Mouse (Mus musculus): Measurements from ENCODE around the gene Celf1.

- TF ChIP-seq CTCF (IDR thresholded peaks at IDR 0.05; ENCODE audit: control insufficient read depth, insufficient read depth, low read length) (no peak), POLR2A (IDR thresholded peaks at IDR 0.05; ENCODE audit: borderline replicate concordance, control insufficient read depth, low read depth, low read length) (no peak)
These were observed 35.1 kb downstream of the Celf1 start for GRCm38 (mm10) chr2:90975181-90975835.
